Mouse (Mus musculus) thymus, postnatal 36 days (tissue): ENCODE measurements at regions not wholly inside any gene's neighbourhood (a gene's known extent, or its start where the extent isn't known, plus 50 kb on each side); places are given as distances from the start of the nearest gene placed in this dataset.
"Not testable (repeated sequence)": the region's sequence is repeated elsewhere in the genome, so short reads cannot be mapped to it uniquely, and the experiment has no call there.

Experiments
- DNase-seq, 2 experiments: peaks; one replicate each; pipeline ENCODE4 v3.0.0; 2022; ENCODE audit warnings: mixed read lengths in 2 of 2

DNA sequence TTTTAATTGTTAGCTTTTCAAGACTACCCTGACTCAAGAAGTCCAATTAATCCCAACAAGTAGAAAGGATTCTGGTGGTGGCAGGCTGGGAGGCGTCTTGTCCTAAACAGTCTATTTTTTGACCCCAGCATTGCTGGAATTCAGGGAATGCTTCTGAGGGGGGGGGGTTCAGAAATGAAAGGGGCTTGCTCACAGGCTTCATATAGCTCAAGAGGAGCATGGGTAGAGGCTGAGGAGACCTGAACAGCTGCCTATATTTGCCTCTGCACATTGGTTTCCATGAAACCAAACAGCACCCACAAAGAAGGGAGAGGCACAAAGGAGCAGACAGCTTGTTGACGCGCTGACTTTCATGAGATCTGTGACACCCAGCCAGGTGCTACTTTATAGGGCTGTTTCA lies 247.3 kb downstream of the Fgf9 start:
- DNase-seq = no peak

DNA sequence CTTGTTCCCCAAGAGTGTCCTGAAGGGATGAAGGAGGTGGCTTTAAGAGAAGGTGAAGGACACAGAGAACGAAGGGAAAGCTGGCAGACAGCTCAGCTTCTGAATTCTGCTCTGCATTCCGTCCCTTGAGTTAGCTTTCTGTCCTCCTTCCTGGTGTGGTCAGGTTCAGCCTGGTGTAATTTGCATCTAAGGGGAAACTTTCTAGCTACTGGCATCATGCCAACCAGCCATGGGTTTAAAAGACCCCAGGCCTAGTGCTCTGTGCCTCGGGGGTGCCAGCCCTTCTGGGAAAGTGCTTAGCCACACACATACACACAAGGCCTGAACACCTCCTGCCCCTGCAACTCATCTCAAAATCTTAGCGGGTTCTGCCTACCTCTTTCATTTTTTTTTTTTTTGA lies 246.9 kb downstream of the Fgf9 start:
- no peak for DNase-seq

DNA sequence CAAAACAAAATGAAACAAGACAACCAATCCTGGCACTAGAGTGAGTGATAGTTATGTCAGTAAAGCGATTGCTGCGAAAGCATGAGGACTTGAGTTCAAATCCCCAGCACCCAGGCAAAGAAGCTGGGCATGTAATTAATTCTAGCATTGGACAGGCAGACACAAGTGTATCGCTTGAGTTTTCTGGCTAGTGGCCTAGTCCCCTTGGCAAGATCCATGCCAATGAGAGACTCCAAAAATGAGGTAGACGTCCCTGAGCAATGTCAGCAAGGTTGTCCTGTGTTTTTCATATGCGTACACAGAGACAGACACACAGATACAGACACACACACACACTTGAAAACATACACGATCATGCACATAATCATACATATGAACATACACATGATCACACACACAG lies 237.3 kb downstream of the Fgf9 start:
- DNase-seq = no peak

DNA sequence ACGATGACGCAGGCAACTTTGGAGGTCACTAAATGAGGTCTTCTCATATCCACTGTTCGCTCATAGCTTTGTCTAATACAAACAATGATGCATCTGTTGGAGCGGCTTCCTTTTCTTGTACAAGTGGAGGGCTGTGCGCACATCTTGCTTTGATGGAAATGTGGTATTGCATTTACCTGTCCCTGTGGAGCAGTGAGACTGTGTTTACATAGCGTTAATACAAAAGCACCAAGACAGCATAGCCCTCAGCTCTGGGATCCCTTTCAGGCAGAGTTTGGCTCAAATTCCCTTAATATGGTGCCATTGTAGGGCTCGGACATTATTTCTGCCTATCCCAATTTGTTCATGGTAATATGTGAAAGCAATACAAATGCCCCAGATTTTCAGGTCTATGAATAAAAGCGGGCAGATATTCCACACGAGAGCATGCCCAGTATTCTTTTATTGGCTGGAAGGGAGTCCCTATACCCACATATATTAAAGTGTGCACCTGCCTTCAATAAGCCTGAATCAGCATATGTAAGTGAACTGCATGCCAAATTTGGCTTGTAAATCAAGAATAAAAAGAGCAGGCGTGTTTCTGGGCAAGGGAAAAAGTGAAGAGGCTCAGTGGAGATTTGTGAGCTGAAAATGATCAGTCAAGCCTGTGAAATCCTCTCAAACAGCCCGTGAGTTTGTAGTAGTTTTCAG lies 236.6 kb downstream of the Fgf9 start:
- DNase-seq = no peak

DNA sequence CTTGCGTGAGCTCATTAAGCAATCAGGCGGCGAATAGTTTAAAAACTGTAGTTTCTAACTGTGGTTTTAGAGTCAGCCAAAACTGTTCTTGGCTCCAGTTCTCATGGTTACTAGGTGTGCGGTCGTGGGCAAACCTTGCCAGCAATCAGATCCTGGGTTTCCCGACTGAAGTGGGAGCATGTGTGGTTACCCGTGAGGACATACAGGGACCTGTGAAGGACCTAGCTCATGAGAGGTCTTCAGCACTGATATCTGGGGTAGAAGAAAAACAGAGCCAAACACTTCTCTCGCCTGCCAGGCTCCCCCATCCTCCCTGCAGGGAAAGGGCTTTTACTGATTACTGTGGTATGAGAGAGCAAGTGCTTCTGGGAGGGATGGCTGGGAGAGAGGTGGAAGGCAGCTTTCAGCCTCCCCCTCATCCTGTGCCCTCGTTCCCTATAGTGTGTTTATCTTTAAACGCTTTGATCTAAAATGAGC lies 230.1 kb downstream of the Fgf9 start:
- no peak for DNase-seq

DNA sequence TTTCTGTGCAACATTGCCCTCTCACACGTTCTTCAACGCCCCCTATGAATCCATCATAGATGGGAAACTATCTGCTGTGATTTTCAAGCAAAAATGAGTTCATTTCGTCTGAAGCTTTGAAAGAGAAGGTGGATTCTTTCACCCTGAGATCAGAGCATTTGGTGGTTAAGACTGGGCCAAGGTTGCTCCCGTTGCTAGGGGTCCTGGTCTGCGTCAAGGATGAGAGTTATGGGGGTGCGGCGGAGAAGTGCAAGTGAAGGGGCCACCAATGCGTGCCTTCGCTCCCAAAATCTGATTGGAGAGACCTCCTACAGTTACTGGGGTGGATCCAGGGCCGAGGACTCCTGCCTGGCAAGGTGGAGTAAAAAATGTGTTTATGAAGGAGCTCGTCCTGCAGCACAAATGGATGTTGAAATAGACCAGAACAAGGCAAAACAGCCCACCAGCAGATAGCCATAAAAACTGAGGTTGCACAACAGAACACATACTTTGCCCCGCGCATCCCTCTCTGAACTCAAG lies 215.7 kb downstream of the Fgf9 start:
- DNase-seq = no peak

DNA sequence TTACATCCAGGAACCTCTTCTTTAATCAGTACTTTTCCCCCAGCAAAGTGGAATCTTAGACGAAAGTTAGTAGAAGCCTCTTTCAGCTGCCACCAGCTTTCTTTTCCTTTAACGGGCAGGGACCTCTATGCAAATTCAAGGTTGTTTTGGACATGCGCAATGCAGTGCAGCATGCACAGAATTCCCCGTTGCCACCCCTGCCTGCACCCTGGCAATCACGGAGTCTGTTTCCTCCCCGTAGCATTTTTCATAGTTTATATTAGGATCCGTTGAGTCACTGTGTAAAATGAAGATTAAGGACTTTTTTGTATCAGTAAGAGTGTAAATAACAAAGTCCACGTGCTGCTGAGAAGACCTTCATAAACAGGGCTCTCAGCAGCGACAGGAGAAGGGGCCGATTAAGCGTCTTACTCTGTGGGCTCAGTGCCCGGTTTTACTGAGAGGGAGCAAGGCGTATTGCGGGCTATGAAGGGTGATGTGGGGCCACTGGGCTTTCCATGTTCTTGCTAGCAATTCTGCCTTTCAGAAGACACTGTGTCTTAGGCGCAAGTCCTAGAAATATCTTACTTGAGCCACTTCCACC lies 212.5 kb downstream of the Fgf9 start:
- no peak for DNase-seq

DNA sequence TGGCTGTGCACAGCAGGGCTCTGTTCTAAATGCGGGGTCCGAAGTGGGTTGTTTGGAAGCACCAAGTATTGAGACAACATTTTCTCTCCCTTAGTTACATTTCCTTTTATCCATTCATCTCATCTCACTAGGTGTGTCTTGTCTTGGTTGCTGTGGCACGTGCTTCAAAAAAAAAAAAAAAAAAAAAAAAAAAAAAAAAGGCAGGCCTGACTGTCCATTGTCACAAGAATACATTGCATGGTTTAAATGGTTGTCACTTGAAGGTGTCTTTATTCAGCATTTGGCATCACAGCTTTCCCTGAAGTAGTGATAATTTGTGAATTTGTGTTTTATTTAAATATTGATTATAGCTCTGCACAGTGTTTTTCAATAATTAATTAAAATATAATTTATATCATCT lies 211.9 kb downstream of the Fgf9 start:
- DNase-seq = no peak

DNA sequence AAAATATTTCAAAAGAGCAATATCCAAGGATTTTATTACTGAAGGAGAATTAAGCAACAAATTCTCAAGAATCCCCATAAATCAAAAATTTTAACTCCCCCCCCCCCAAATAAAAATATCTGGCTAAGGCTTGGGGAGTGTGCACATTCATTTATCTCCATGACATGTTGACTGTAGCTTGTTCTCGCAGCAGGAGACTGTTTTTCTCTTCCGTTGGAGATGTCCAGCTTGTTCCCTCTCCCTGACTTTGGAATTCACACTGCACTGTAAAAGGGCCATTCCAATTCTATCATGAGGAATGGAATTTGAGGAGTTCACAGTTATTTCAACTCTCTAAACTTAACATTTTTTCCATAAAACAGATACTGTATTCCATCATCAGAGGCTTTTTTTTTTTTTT lies 204.1 kb downstream of the Fgf9 start:
- DNase-seq = not testable (repeated sequence)

DNA sequence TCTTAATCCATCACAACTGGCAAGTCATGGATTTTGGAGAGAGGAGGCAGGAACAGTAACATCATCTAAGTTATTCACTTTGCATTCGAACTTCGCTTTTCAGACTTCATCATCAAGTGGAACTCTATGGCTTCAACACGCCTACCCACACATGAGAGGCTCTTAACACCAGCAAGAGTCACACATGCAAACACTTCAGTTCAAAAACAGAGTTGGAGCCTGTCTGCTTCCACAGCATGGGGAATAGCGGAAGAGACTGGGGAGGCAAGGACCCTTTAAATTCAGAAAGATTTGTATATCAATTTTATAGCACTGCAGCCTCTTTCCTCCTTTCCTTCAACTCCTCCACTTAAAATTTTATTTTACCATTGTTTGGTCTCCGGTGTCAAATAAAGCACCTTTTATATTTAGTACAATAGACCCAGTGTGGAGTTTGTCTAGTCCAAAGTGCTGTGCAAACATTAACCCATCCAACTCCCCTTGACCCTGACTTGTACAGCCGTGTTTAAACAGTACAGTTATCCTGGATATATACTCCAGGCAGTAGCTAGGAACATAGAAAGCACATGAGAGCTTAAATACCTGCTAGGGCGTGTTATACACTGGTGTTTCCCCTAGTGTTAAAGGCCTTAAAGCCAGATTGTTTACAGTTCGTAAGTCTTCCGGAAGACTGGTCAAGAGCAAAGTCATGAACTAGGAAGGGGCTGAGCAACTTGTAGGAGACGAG lies 203.5 kb downstream of the Fgf9 start:
- DNase-seq = no peak

DNA sequence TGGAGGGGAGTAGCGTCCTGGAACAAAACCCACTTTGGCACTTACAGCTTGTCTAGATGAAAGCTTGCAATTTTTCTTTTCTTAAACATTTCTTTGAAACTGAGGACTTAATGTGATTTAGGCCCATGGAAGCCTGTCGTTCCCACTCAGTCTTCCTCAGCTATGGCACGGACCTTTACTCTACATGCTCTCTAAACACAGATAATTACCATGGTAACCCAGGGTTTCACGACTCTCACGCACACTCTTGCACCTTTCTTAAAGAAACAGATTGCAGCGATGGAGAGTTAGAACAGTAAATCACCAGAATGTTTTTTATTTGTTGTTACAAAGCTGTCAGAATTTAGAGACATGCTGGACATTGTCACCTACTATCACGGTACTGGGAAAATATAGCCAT lies 195.0 kb downstream of the Fgf9 start:
- no peak for DNase-seq

DNA sequence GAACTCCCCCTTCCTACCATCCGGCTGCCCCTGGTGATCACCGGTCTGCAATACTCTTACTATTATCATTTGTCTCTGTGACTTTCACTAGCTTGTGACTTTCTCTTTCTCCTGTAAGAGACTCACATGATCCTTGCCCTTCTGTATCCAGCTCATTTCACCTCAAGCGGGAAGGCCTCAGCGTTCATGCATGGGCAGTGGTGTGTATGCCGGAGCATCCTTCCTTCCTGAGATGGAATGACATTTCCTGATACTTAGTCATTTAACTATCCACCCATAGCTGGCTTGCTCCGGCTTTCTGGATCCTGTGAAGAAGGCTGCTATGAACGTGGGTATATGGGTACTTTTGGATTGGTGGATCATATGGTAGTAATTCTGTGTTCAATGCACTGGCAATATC lies 194.1 kb downstream of the Fgf9 start:
- DNase-seq = no peak

DNA sequence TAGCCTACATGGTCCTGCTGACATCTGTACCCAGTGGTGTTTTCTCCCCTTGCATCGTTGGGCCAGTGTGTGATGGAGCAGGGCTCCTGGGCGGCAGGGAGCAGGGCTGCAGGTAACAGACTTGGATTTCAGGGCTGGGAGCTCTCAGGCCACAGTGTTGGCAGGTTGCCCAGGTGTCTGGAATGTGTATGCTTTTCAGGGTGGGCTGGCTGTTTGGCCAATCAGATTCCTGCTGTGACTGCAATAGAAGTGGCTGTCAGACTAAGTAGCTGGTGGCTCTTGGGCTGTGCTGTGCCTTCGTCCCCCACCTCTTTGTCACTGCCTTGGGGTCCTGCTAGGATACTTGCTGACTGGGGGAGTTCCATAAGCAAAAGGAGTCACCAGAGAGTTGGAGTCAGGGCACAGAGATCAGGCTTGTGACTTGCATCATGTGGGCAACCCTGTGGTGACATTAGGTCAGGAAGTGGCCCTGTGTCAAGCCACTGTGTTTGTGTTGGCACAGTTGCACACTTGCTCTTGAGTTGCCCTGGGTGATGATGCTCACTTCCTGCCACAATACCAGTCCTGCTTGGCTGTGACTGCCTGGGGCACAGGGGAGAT lies 183.1 kb downstream of the Fgf9 start:
- DNase-seq = peak in 1 of 2 experiments; percentile 5

DNA sequence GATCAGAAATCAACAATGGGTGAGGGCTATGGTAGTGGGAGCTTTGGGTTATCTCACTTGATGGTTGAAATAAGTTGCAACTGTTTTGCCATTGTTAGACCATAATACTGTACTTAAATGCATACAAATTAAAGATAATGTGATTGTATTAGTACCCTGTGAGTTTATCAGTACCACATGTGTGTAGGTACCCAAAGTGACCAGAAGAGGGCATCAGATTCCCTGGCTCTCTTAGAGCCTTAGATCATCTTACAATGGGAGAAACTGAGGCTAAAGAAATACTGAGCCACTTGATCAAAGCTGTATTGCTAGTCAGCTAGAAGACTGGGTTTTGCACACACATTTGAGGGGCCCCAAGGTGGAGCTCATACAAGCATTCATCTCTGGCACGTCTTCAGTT lies 155.5 kb downstream of the Fgf9 start:
- no peak for DNase-seq

DNA sequence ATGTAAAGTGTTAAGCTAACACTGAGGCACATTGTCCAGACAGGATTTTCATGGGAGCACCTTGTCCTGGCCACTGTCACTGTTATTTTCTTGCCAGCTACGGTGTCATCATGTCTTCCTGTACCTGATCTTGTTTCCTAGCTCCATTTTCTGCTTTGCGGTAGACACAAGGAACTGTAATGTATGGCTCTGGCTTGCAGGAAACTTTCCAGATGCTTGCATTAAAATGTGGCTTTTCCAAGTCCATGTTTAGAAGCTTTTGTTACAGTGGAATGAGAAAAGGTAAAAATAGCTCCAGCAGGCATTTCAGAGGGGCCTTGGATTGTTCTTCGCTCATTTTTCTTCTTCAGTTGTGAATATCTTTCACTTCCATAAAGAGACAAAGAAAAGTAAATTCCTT lies 154.1 kb downstream of the Fgf9 start:
- DNase-seq = no peak

DNA sequence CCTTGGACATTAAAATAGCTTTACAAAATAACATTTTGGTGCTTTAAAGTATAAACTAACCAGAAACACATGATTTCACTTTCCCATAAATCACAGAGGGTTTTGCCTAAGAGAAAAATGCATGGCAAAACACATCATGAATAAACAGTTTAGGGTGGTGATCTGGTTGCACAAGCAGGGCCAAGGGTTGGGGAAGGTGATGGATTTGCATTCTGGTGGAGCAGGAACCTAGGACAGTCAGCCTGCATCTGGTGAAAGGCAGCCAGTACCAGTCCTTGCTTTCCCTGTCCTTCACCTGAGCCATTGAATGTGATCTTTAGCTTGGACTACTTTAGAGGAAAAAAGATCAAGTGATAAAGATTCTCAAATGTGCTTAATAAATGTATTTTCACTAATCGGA lies 138.1 kb downstream of the Fgf9 start:
- DNase-seq = no peak

DNA sequence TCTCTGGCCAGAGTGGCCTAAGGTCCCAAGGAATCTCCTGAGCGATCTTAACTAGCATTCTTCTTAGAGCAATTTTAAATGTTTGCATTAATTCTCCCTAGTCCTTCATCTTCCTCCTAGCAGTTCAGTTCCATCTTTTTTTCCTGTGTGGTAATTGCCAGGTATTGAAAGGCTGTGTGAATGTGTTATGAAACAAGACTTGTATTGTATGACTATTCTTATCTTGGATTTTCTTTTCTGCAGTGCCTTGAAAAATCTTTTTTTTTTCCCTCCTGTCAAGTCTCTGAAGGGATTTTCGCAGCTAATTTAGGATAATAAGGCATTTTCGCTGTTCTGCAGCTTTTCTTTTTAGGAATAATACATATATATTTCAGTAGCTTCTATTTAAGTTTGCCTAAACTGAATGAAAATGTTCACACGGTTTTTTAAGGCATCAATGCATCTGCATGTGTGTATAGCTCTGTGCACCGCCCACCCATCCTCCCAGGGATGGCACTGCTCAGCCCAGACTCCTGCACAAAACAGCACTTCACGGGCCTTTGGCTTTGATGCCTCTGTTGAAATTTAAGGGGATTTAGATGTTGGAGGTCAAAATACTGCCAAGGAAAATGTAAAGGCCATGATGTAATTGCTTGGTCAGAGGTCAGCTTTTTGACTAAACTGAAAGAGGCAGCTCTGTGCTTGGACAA lies 132.4 kb downstream of the Fgf9 start:
- DNase-seq = no peak

DNA sequence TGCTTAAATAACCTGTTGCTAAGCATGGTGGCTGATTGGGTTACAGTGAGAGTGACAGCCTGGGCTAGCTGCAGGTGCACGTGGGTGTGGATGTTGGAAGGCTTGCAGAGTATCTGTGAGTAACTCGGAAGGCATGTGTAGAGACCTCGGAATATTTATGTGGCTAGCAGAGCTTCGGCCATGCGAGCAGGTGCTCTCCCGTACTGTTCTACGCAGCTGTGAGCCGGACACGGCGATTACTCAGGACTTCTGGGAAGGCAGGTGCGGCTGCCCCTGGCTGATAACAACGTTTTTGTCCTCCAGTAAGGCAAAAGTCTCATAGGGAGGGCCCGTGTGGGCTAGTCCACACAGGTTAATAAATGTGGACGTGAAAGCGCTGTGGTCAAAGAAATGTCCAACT lies 119.6 kb downstream of the Fgf9 start:
- no peak for DNase-seq

DNA sequence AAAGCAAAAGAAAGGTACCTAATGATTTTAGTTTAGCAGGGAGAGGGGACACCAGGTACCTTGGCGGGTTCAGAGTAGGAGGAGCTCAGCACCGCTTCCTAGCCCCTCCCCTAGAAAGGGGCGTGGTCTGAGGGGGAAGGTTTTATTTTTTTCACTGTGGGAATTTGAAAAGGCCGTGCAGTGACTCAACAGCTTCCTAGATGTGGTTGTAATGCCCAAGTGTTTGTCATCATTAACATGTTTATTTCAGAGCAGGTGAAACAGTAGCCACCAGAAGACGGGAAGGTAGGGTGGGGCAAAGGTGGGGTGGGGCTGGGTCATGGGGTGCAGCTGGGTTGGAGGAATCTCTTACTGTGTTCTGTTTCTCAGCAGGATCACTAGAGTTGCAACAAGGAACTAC lies 112.5 kb downstream of the Fgf9 start:
- DNase-seq = no peak

DNA sequence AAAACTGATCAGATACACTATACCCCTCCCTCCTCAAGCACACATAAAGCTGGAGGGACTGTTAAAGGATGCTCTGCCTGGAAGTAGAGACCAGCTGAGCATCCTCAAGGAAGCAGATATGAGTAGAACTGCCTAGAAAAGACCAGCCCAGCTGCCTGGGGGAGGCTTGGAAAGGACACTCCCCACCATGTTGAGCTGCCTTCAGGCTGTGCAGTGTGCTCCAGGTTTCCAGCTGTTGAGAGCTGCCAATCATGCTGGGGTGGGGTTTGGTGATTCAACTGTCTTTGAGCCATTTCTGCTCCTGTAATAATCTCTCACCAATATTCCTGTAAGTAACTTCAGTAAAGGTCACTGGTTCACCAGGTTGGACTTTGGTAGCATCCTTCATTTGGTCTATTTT lies 110.4 kb downstream of the Fgf9 start:
- DNase-seq = no peak

DNA sequence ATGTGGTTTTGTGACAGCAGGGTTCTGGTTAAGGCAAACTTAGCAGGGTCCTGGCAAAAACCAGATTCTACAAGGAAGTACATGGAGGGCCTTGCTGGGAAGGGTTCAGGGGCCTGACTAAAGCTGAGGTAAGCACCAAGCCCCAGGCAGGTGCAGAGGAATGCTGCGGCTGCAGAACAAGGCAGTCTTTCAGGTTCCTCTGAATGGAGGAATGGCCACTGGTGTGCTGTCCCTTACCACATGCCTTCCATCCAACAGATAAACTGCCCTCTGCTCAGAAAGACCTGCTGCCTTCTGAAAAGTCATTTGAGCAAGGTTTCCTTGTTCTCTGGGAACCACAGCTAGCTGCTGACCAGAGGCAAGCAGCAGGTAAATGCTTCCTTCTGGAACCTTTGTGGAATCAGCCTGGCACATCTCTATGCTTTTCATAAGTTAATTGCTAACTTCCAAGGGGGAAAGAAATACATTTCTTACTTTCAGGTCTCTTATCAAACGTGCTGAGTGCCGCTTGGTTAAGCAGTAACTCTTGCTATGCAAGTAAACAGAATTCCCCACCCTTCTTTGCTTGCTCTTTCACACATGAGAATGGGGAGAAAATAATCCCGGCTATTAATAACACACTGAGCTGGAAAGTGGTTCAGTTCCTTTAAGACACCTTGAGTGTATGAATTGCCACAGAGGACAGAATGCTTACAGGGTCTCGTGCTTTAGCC lies 105.5 kb downstream of the Fgf9 start:
- DNase-seq = no peak

DNA sequence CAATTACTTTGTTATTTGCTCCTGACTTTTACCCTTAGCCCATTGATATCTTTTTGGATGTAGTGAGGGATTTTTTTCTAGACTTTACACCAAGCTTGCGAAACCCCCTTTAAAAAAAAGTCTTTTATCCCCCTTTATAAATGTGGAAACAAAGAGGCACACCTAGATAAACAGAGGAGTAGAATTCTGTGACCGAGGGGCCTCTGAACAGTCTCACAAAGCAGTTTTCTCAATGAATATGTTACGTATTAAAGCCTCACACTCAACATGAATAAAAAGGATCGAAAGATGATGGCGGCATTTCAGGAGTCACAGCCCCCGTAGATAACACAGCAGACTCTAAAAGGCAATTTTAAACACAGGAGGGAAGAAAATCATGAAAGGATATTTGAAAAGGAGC lies 104.2 kb downstream of the Fgf9 start:
- no peak for DNase-seq
